Mouse (Mus musculus): ENCODE data around the gene Larp6. TPM values are rescaled to one million over a fixed set of nuclear protein-coding genes. Genes with fewer than 3 reads are reported as not detected.

Gene Larp6
- 8.4 and 10.3 TPM in 2 replicates for polyA plus RNA-seq (2015; fragmentation: Nextera tagmentation; extraction: Ambion mirVana)

- H3K4me3 ChIP-seq (replicated peaks; ENCODE audit: low read length), result peak within 1 kb of the TSS; percentile 60
- peak; percentile 58 for ATAC-seq
- WGBS, result under 1% methylated on average over 63 of the region's 66 CpGs
- peaks cover 12% of the 10 kb centered on the region; the same call in 1 of the 2 replicates for H3K4me1 ChIP-seq (replicated peaks; ENCODE audit: control insufficient read depth, insufficient read depth, low read length)
- H3K27ac ChIP-seq (ENCODE audit: low read length), result no peak within 1 kb of the TSS
- no peaks in the 10 kb centered on the region for H3K36me3 ChIP-seq (ENCODE audit: control insufficient read depth, insufficient read depth)
- no peaks in the 10 kb centered on the region for H3K9me3 ChIP-seq (ENCODE audit: control insufficient read depth, low read length)
- H3K27me3 ChIP-seq (replicated peaks; ENCODE audit: control insufficient read depth, insufficient read depth, low read length), result no peaks in the 10 kb centered on the region
- peak within 1 kb of the TSS; percentile 85 for H3K9ac ChIP-seq (replicated peaks; ENCODE audit: low read depth, low read length)
- peak within 1 kb of the TSS; percentile 95 for H3K4me2 ChIP-seq (ENCODE audit: low read length)
These were observed at the start of gene Larp6 for GRCm38 (mm10) chr9:60712771-60713541. TSS of gene Larp6 (plus strand) at chr9:60712989.

- ATAC-seq, result no peak
- Histone ChIP-seq H3K27me3 (replicated peaks; ENCODE audit: control insufficient read depth, insufficient read depth, low read length) (no peaks in the 10 kb centered on the region), H3K36me3 (ENCODE audit: control insufficient read depth, insufficient read depth) (peaks cover 26% of the 10 kb centered on the region), H3K4me3 (replicated peaks; ENCODE audit: low read length) (no peak overlapping the region), H3K4me1 (replicated peaks; ENCODE audit: control insufficient read depth, insufficient read depth, low read length) (no peaks in the 10 kb centered on the region), H3K9ac (replicated peaks; ENCODE audit: low read depth, low read length) (no peak overlapping the region), H3K4me2 (ENCODE audit: low read length) (no peak overlapping the region), H3K9me3 (ENCODE audit: control insufficient read depth, low read length) (no peaks in the 10 kb centered on the region), H3K27ac (ENCODE audit: low read length) (no peak overlapping the region)
- WGBS, result 92% methylated on average over 12 of the region's 12 CpGs
These were observed 48.4 kb upstream of the Larp6 start for GRCm38 (mm10) chr9:60664385-60664784.

- no peak overlapping the region for H3K4me2 ChIP-seq (ENCODE audit: low read length)
- WGBS, result 87% methylated on average over 5 of the region's 5 CpGs
- H3K9ac ChIP-seq (replicated peaks; ENCODE audit: low read depth, low read length), result no peak overlapping the region
- H3K9me3 ChIP-seq (ENCODE audit: control insufficient read depth, low read length), result no peaks in the 10 kb centered on the region
- no peak overlapping the region for H3K4me3 ChIP-seq (replicated peaks; ENCODE audit: low read length)
- no peak overlapping the region for H3K27ac ChIP-seq (ENCODE audit: low read length)
- no peaks in the 10 kb centered on the region for H3K27me3 ChIP-seq (replicated peaks; ENCODE audit: control insufficient read depth, insufficient read depth, low read length)
- ATAC-seq, result no peak
- H3K4me1 ChIP-seq (replicated peaks; ENCODE audit: control insufficient read depth, insufficient read depth, low read length), result no peaks in the 10 kb centered on the region
- peaks cover 26% of the 10 kb centered on the region for H3K36me3 ChIP-seq (ENCODE audit: control insufficient read depth, insufficient read depth)
These were observed 47.9 kb upstream of the Larp6 start for GRCm38 (mm10) chr9:60664866-60665265.

GRCm38 (mm10) chr9:60665535-60665934 lies 47.3 kb upstream of the Larp6 start:
- no peak overlapping the region for H3K9ac ChIP-seq (replicated peaks; ENCODE audit: low read depth, low read length)
- WGBS, result 94% methylated on average over 3 of the region's 3 CpGs
- H3K36me3 ChIP-seq (ENCODE audit: control insufficient read depth, insufficient read depth), result peaks cover 30% of the 10 kb centered on the region
- H3K4me1 ChIP-seq (replicated peaks; ENCODE audit: control insufficient read depth, insufficient read depth, low read length), result no peaks in the 10 kb centered on the region
- H3K27me3 ChIP-seq (replicated peaks; ENCODE audit: control insufficient read depth, insufficient read depth, low read length), result no peaks in the 10 kb centered on the region
- no peak overlapping the region for H3K4me3 ChIP-seq (replicated peaks; ENCODE audit: low read length)
- no peaks in the 10 kb centered on the region for H3K9me3 ChIP-seq (ENCODE audit: control insufficient read depth, low read length)
- no peak overlapping the region for H3K27ac ChIP-seq (ENCODE audit: low read length)
- no peak overlapping the region for H3K4me2 ChIP-seq (ENCODE audit: low read length)
- ATAC-seq, result no peak

GRCm38 (mm10) chr9:60668886-60669285 lies 43.9 kb upstream of the Larp6 start:
- WGBS, result 73% methylated on average over 6 of the region's 6 CpGs
- H3K9me3 ChIP-seq (ENCODE audit: control insufficient read depth, low read length), result no peaks in the 10 kb centered on the region
- no peak overlapping the region for H3K9ac ChIP-seq (replicated peaks; ENCODE audit: low read depth, low read length)
- H3K27me3 ChIP-seq (replicated peaks; ENCODE audit: control insufficient read depth, insufficient read depth, low read length), result no peaks in the 10 kb centered on the region
- H3K27ac ChIP-seq (ENCODE audit: low read length), result no peak overlapping the region
- no peak for ATAC-seq
- peaks cover 35% of the 10 kb centered on the region for H3K36me3 ChIP-seq (ENCODE audit: control insufficient read depth, insufficient read depth)
- no peak overlapping the region for H3K4me2 ChIP-seq (ENCODE audit: low read length)
- H3K4me1 ChIP-seq (replicated peaks; ENCODE audit: control insufficient read depth, insufficient read depth, low read length), result no peaks in the 10 kb centered on the region
- no peak overlapping the region for H3K4me3 ChIP-seq (replicated peaks; ENCODE audit: low read length)

- no peaks in the 10 kb centered on the region for H3K27me3 ChIP-seq (replicated peaks; ENCODE audit: control insufficient read depth, insufficient read depth, low read length)
- no peak for ATAC-seq
- H3K4me2 ChIP-seq (ENCODE audit: low read length), result no peak overlapping the region
- H3K4me1 ChIP-seq (replicated peaks; ENCODE audit: control insufficient read depth, insufficient read depth, low read length), result no peaks in the 10 kb centered on the region
- H3K9ac ChIP-seq (replicated peaks; ENCODE audit: low read depth, low read length), result no peak overlapping the region
- H3K4me3 ChIP-seq (replicated peaks; ENCODE audit: low read length), result no peak overlapping the region
- no peak overlapping the region for H3K27ac ChIP-seq (ENCODE audit: low read length)
- 98% methylated on average over 6 of the region's 6 CpGs for WGBS
- no peaks in the 10 kb centered on the region for H3K9me3 ChIP-seq (ENCODE audit: control insufficient read depth, low read length)
- peaks cover 37% of the 10 kb centered on the region for H3K36me3 ChIP-seq (ENCODE audit: control insufficient read depth, insufficient read depth)
These were observed 40.2 kb upstream of the Larp6 start for GRCm38 (mm10) chr9:60672568-60672967.

GRCm38 (mm10) chr9:60674780-60675179 lies 38.0 kb upstream of the Larp6 start:
- Histone ChIP-seq H3K4me2 (ENCODE audit: low read length) (no peak overlapping the region), H3K4me1 (replicated peaks; ENCODE audit: control insufficient read depth, insufficient read depth, low read length) (no peaks in the 10 kb centered on the region), H3K4me3 (replicated peaks; ENCODE audit: low read length) (no peak overlapping the region), H3K27me3 (replicated peaks; ENCODE audit: control insufficient read depth, insufficient read depth, low read length) (no peaks in the 10 kb centered on the region), H3K36me3 (ENCODE audit: control insufficient read depth, insufficient read depth) (peaks cover 37% of the 10 kb centered on the region), H3K27ac (ENCODE audit: low read length) (no peak overlapping the region), H3K9ac (replicated peaks; ENCODE audit: low read depth, low read length) (no peak overlapping the region), H3K9me3 (ENCODE audit: control insufficient read depth, low read length) (no peaks in the 10 kb centered on the region)
- ATAC-seq, result no peak

- Histone ChIP-seq H3K27ac (ENCODE audit: low read length) (no peak overlapping the region), H3K9me3 (ENCODE audit: control insufficient read depth, low read length) (no peaks in the 10 kb centered on the region), H3K27me3 (replicated peaks; ENCODE audit: control insufficient read depth, insufficient read depth, low read length) (no peaks in the 10 kb centered on the region), H3K36me3 (ENCODE audit: control insufficient read depth, insufficient read depth) (peaks cover 30% of the 10 kb centered on the region), H3K4me3 (replicated peaks; ENCODE audit: low read length) (no peak overlapping the region), H3K9ac (replicated peaks; ENCODE audit: low read depth, low read length) (no peak overlapping the region), H3K4me2 (ENCODE audit: low read length) (no peak overlapping the region), H3K4me1 (replicated peaks; ENCODE audit: control insufficient read depth, insufficient read depth, low read length) (no peaks in the 10 kb centered on the region)
- no peak for ATAC-seq
- WGBS, result 94% methylated on average over 4 of the region's 4 CpGs
These were observed 36.4 kb upstream of the Larp6 start for GRCm38 (mm10) chr9:60676429-60676828.

DNA sequence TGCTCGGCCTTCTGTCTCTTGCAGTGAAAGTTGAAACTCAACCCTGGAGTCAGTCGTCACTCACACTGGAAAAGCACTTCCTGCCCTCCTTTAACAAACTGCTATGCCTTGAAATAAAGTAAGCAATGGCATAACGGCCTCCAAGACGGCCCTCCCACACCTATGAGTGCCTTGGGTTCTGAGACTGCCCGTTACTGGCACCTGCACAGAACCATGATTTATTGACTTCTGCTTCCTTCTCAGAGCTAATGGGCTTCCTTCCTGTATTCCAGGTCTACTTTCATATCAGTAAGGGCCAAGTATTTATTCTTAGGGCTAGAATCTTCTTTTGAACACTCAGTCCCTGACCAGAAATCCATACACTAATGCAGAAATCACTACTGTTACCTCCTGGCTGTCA lies 33.9 kb upstream of the Larp6 start:
- Histone ChIP-seq H3K9ac (replicated peaks; ENCODE audit: low read depth, low read length) (no peak overlapping the region), H3K4me2 (ENCODE audit: low read length) (no peak overlapping the region), H3K27me3 (replicated peaks; ENCODE audit: control insufficient read depth, insufficient read depth, low read length) (no peaks in the 10 kb centered on the region), H3K9me3 (ENCODE audit: control insufficient read depth, low read length) (no peaks in the 10 kb centered on the region), H3K4me3 (replicated peaks; ENCODE audit: low read length) (no peak overlapping the region), H3K4me1 (replicated peaks; ENCODE audit: control insufficient read depth, insufficient read depth, low read length) (no peaks in the 10 kb centered on the region), H3K36me3 (ENCODE audit: control insufficient read depth, insufficient read depth) (peaks cover 32% of the 10 kb centered on the region), H3K27ac (ENCODE audit: low read length) (no peak overlapping the region)
- 91% methylated on average over 5 of the region's 5 CpGs for WGBS
- ATAC-seq, result no peak

Measured in forebrain, embryonic 16.5 days (tissue).